Mouse (Mus musculus): ENCODE results near the gene Cdk5rap2. TPM values are rescaled to one million over a fixed set of nuclear protein-coding genes. Genes with fewer than 3 reads are reported as not detected.

Cdk5rap2 gene
- polyA plus RNA-seq, 1 experiment from 2014 or later = 13.9 TPM

- no peak overlapping the region for H3K27ac ChIP-seq
- no peak overlapping the region for H3K4me2 ChIP-seq (replicated peaks)
- no peak for ATAC-seq
- no peaks in the 10 kb centered on the region for H3K4me1 ChIP-seq (replicated peaks)
- H3K27me3 ChIP-seq (replicated peaks) = no peaks in the 10 kb centered on the region
- no peaks in the 10 kb centered on the region for H3K9me3 ChIP-seq
- peaks cover 3% of the 10 kb centered on the region; the same call in 1 of the 2 replicates for H3K36me3 ChIP-seq
- no peak overlapping the region for H3K9ac ChIP-seq
- no peak overlapping the region for H3K4me3 ChIP-seq (replicated peaks)
- 90% methylated on average over 6 of the region's 6 CpGs for WGBS
Observed at GRCm38 (mm10) chr4:70258205-70258604, 152.0 kb downstream of the Cdk5rap2 start.

GRCm38 (mm10) chr4:70251782-70252181, 158.5 kb downstream of the Cdk5rap2 start:
- H3K9ac ChIP-seq = no peak overlapping the region
- no peak overlapping the region for H3K4me3 ChIP-seq (replicated peaks)
- no peaks in the 10 kb centered on the region for H3K27me3 ChIP-seq (replicated peaks)
- H3K4me1 ChIP-seq (replicated peaks) = no peaks in the 10 kb centered on the region
- no peaks in the 10 kb centered on the region for H3K9me3 ChIP-seq
- H3K4me2 ChIP-seq (replicated peaks) = no peak overlapping the region
- WGBS = 83% methylated on average over 5 of the region's 5 CpGs
- no peak for ATAC-seq
- no peak overlapping the region for H3K27ac ChIP-seq
- peaks cover 8% of the 10 kb centered on the region; the same call in 1 of the 2 replicates for H3K36me3 ChIP-seq

- H3K27me3 ChIP-seq (replicated peaks) = no peaks in the 10 kb centered on the region
- H3K4me1 ChIP-seq (replicated peaks) = no peaks in the 10 kb centered on the region
- no peak overlapping the region for H3K27ac ChIP-seq
- 0 out of 2 replicates have a peak, but pooled peaks cover 5% of the 10 kb centered on the region for H3K36me3 ChIP-seq
- ATAC-seq = no peak
- 70% methylated on average over 6 of the region's 6 CpGs for WGBS
- H3K9ac ChIP-seq = no peak overlapping the region
- H3K4me3 ChIP-seq (replicated peaks) = no peak overlapping the region
- no peak overlapping the region for H3K4me2 ChIP-seq (replicated peaks)
- no peaks in the 10 kb centered on the region for H3K9me3 ChIP-seq
Observed at GRCm38 (mm10) chr4:70245706-70246105, 164.5 kb downstream of the Cdk5rap2 start.

GRCm38 (mm10) chr4:70243561-70244120, 166.6 kb downstream of the Cdk5rap2 start:
- H3K27ac ChIP-seq = no peak overlapping the region
- H3K36me3 ChIP-seq = no peaks in the 10 kb centered on the region
- H3K4me1 ChIP-seq (replicated peaks) = no peaks in the 10 kb centered on the region

GRCm38 (mm10) chr4:70239731-70240130, 170.5 kb downstream of the Cdk5rap2 start:
- 86% methylated on average over 7 of the region's 7 CpGs for WGBS
- Histone ChIP-seq H3K9ac (no peak overlapping the region), H3K9me3 (no peaks in the 10 kb centered on the region), H3K4me3 (replicated peaks) (no peak overlapping the region), H3K4me2 (replicated peaks) (no peak overlapping the region), H3K36me3 (peaks cover 7% of the 10 kb centered on the region; the same call in 1 of the 2 replicates), H3K27me3 (replicated peaks) (no peaks in the 10 kb centered on the region), H3K27ac (no peak overlapping the region), H3K4me1 (replicated peaks) (no peaks in the 10 kb centered on the region)
- ATAC-seq = no peak

More at GRCm38 (mm10) chr4:70243561-70244120, 166.6 kb downstream of the Cdk5rap2 start:
- WGBS = 66% methylated on average over 3 of the region's 3 CpGs
- Histone ChIP-seq H3K4me2 (replicated peaks) (no peak overlapping the region), H3K9me3 (no peaks in the 10 kb centered on the region), H3K27me3 (replicated peaks) (no peaks in the 10 kb centered on the region), H3K9ac (no peak overlapping the region), H3K4me3 (replicated peaks) (no peak overlapping the region)
- ATAC-seq = no peak

- Histone ChIP-seq H3K4me3 (replicated peaks) (no peak overlapping the region), H3K9ac (no peak overlapping the region), H3K9me3 (no peaks in the 10 kb centered on the region), H3K4me2 (replicated peaks) (no peak overlapping the region), H3K27ac (no peak overlapping the region), H3K27me3 (replicated peaks) (no peaks in the 10 kb centered on the region), H3K36me3 (peaks cover 7% of the 10 kb centered on the region; the same call in 1 of the 2 replicates), H3K4me1 (replicated peaks) (no peaks in the 10 kb centered on the region)
- no peak for ATAC-seq
- 86% methylated on average over 6 of the region's 6 CpGs for WGBS
Observed at GRCm38 (mm10) chr4:70238862-70239261, 171.4 kb downstream of the Cdk5rap2 start.

- Histone ChIP-seq H3K36me3 (peaks cover 5% of the 10 kb centered on the region; the same call in 1 of the 2 replicates), H3K9me3 (no peaks in the 10 kb centered on the region), H3K9ac (no peak overlapping the region), H3K4me1 (replicated peaks) (no peaks in the 10 kb centered on the region), H3K27me3 (replicated peaks) (no peaks in the 10 kb centered on the region), H3K4me3 (replicated peaks) (no peak overlapping the region), H3K27ac (no peak overlapping the region), H3K4me2 (replicated peaks) (no peak overlapping the region)
- ATAC-seq = no peak
- WGBS = 83% methylated on average over 3 of the region's 3 CpGs
Observed at GRCm38 (mm10) chr4:70232383-70232782, 177.9 kb downstream of the Cdk5rap2 start.

- no peaks in the 10 kb centered on the region for H3K36me3 ChIP-seq
- H3K4me3 ChIP-seq (replicated peaks) = no peak overlapping the region
- no peak overlapping the region for H3K4me2 ChIP-seq (replicated peaks)
- no peak overlapping the region for H3K27ac ChIP-seq
- no peak for ATAC-seq
- H3K27me3 ChIP-seq (replicated peaks) = no peaks in the 10 kb centered on the region
- WGBS = 92% methylated on average over 4 of the region's 4 CpGs
- H3K4me1 ChIP-seq (replicated peaks) = no peaks in the 10 kb centered on the region
- no peaks in the 10 kb centered on the region for H3K9me3 ChIP-seq
- no peak overlapping the region for H3K9ac ChIP-seq
Observed at GRCm38 (mm10) chr4:70229874-70230273, 180.4 kb downstream of the Cdk5rap2 start.

GRCm38 (mm10) chr4:70228350-70228749, 181.9 kb downstream of the Cdk5rap2 start:
- H3K9ac ChIP-seq = no peak overlapping the region
- no peaks in the 10 kb centered on the region for H3K4me1 ChIP-seq (replicated peaks)
- H3K36me3 ChIP-seq = 0 out of 2 replicates have a peak, but pooled peaks cover 3% of the 10 kb centered on the region
- WGBS = 66% methylated on average over 2 of the region's 2 CpGs
- H3K27ac ChIP-seq = no peak overlapping the region
- no peak overlapping the region for H3K4me2 ChIP-seq (replicated peaks)
- H3K4me3 ChIP-seq (replicated peaks) = no peak overlapping the region
- no peaks in the 10 kb centered on the region for H3K27me3 ChIP-seq (replicated peaks)
- no peak for ATAC-seq
- no peaks in the 10 kb centered on the region for H3K9me3 ChIP-seq

GRCm38 (mm10) chr4:70227667-70228066, 182.6 kb downstream of the Cdk5rap2 start:
- Histone ChIP-seq H3K4me2 (replicated peaks) (no peak overlapping the region), H3K36me3 (peaks cover 6% of the 10 kb centered on the region; the same call in 1 of the 2 replicates), H3K4me1 (replicated peaks) (no peaks in the 10 kb centered on the region), H3K9ac (no peak overlapping the region), H3K27me3 (replicated peaks) (no peaks in the 10 kb centered on the region), H3K27ac (no peak overlapping the region), H3K9me3 (no peaks in the 10 kb centered on the region), H3K4me3 (replicated peaks) (no peak overlapping the region)
- WGBS = 75% methylated on average over 3 of the region's 3 CpGs
- no peak for ATAC-seq

GRCm38 (mm10) chr4:70224503-70224902, 185.7 kb downstream of the Cdk5rap2 start:
- Histone ChIP-seq H3K9ac (no peak overlapping the region), H3K4me3 (replicated peaks) (no peak overlapping the region), H3K4me2 (replicated peaks) (no peak overlapping the region), H3K27me3 (replicated peaks) (no peaks in the 10 kb centered on the region), H3K4me1 (replicated peaks) (0 out of 2 replicates have a peak, but pooled peaks cover 4% of the 10 kb centered on the region), H3K9me3 (no peaks in the 10 kb centered on the region), H3K36me3 (peaks cover 7% of the 10 kb centered on the region; the same call in 1 of the 2 replicates), H3K27ac (no peak overlapping the region)
- ATAC-seq = no peak
- WGBS = 85% methylated on average over 2 of the region's 2 CpGs

GRCm38 (mm10) chr4:70221878-70222277, 188.4 kb downstream of the Cdk5rap2 start:
- Histone ChIP-seq H3K4me3 (replicated peaks) (no peak overlapping the region), H3K36me3 (peaks cover 7% of the 10 kb centered on the region; the same call in 1 of the 2 replicates), H3K4me1 (replicated peaks) (0 out of 2 replicates have a peak, but pooled peaks cover 4% of the 10 kb centered on the region), H3K27me3 (replicated peaks) (no peaks in the 10 kb centered on the region), H3K4me2 (replicated peaks) (no peak overlapping the region), H3K9ac (no peak overlapping the region), H3K9me3 (no peaks in the 10 kb centered on the region), H3K27ac (no peak overlapping the region)
- WGBS = 56% methylated on average over 3 of the region's 3 CpGs
- no peak for ATAC-seq

- H3K9me3 ChIP-seq = no peaks in the 10 kb centered on the region
- H3K27me3 ChIP-seq (replicated peaks) = no peaks in the 10 kb centered on the region
- no peak overlapping the region for H3K4me3 ChIP-seq (replicated peaks)
- peaks cover 7% of the 10 kb centered on the region; the same call in 1 of the 2 replicates for H3K36me3 ChIP-seq
- no peak for ATAC-seq
- H3K4me2 ChIP-seq (replicated peaks) = no peak overlapping the region
- 0 out of 2 replicates have a peak, but pooled peaks cover 4% of the 10 kb centered on the region for H3K4me1 ChIP-seq (replicated peaks)
- H3K27ac ChIP-seq = no peak overlapping the region
- H3K9ac ChIP-seq = no peak overlapping the region
- 79% methylated on average over 1 of the region's 1 CpGs for WGBS
Observed at GRCm38 (mm10) chr4:70221370-70221769, 188.9 kb downstream of the Cdk5rap2 start.
